Mouse (Mus musculus) urinary bladder, postnatal 0 days (tissue): ENCODE results near the gene Kansl2. TPM values are rescaled to one million over a fixed set of nuclear protein-coding genes. Genes with fewer than 3 reads are reported as not detected.

Source experiments
- microRNA-seq: library from miRNA; unstranded; fragments of <30 nt; microRNA quantifications from one replicate; pipeline ENCODE4, GENCODE M21; 2016
- polyA plus RNA-seq: library from polyadenylated mRNA; unstranded; fragments of >200 nt; fragmentation: Nextera tagmentation; extraction: Ambion mirVana; gene quantifications from 2 replicates; pipeline ENCODE4 v1.2.1, GENCODE M21; 2015

Kansl2 gene
- polyA plus RNA-seq: 47.3 and 47.6 TPM in 2 replicates

GRCm38 (mm10) chr15:98533881-98534627 lies at the start of gene Kansl2:
Gene Kansl2 (minus strand): TSS chr15:98534264.

DNA sequence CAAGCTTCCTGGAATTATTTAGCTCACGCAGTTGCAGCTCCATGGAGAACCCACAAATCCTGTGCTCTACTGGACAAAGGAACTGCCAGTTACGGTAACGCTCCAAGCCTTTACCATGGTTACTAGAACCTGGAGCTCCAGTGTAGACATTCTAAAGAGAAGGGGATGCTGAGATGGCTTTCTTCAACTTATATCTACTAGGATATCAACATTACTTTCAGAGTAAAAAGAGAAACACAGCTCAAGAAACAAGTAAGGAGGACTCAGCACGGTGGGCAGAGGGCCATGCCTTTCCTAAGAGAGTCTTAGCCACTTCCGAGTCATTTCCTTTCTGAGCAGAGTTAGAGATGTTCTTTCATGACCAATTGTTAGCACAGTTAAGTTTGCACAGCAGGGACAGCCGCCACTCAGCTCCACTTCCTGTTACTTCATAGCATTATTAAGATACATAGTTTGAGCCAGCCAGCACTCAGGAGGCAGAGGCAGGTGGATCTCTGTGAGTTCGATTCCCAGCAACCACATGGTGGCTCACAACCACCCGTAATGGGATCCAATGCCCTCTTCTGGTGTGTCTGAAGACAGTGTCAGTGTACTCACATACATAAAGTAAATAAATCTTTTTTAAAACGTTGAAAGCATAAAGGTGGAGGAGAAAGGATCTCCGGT lies 36.9 kb upstream of the Kansl2 start, which contains the start of the genes Ccnt1 and 4930415O20Rik:
Gene Ccnt1, minus strand, starts transcription at position 51 of the 666 bp plus-strand sequence.
Gene 4930415O20Rik, plus strand, starts transcription at position 132 of the 666 bp plus-strand sequence.

DNA sequence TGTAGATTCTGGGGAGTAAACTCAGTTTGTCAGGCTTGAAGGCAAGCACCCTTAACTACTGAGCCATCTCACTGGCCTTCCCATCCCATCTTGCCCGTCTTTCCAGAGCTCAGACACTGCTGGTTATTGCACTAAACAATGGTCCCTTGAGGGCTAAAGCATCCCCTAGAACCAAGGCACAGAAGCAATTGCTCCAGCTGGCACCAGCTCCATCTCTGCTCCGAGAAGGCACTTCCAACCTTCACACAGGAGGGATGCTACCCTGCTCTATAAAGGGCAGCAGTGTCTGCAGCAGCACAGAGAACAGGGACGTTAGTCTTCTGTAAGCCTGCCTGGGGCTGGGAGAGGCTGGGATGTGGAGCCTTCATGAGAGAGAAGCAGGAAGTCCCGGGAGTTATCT lies 42.0 kb downstream of the Kansl2 start, which contains the start of gene Olfr279:
Gene Olfr279, plus strand, starts transcription at position 301 of the 400 bp plus-strand sequence.

GRCm38 (mm10) chr15:98482701-98483100 lies 51.4 kb downstream of the Kansl2 start, which contains the start of gene Lalba:
Gene Lalba (minus strand): TSS chr15:98482721.

GRCm38 (mm10) chr15:98469596-98469995 lies 64.5 kb downstream of the Kansl2 start, which contains the start of gene OR5BS1P:
Gene OR5BS1P (plus strand): TSS chr15:98469896.

Small RNA genes lying within 50 kb of the gene (microRNA-seq; reads per million reads assigned to microRNA genes)
- not detected for gene Mir1291

Other genes starting within 250 kb of the Kansl2 start
- gene Zfp641, start 238.1 kb downstream of the Kansl2 start, polyA plus RNA-seq: 1.3 and 1.5 TPM in 2 replicates
- gene Olfr285, start 216.9 kb downstream of the Kansl2 start, polyA plus RNA-seq: not detected in 2 replicates
- not detected in 2 replicates for gene Olfr284, start 193.3 kb downstream of the Kansl2 start, polyA plus RNA-seq
- gene Olfr283, start 153.3 kb downstream of the Kansl2 start, polyA plus RNA-seq: not detected in 2 replicates
- not detected in 2 replicates for gene Olfr282, start 103.0 kb downstream of the Kansl2 start, polyA plus RNA-seq
- gene Olfr281, start 81.7 kb downstream of the Kansl2 start, polyA plus RNA-seq: not detected in 2 replicates
- not detected in 2 replicates for gene OR5BS1P, start 64.4 kb downstream of the Kansl2 start, polyA plus RNA-seq
- gene Lalba, start 51.5 kb downstream of the Kansl2 start, polyA plus RNA-seq: not detected in 2 replicates
- not detected in 2 replicates for gene Olfr279, start 41.9 kb downstream of the Kansl2 start, polyA plus RNA-seq
- 26.1 and 27.2 TPM in 2 replicates for gene Ccnt1, start 36.7 kb upstream of the Kansl2 start, polyA plus RNA-seq
- not detected in 2 replicates for gene 4930415O20Rik, start 36.7 kb upstream of the Kansl2 start, polyA plus RNA-seq
- gene Adcy6, start 75.8 kb upstream of the Kansl2 start, polyA plus RNA-seq: 5.0 and 5.8 TPM in 2 replicates
- gene Cacnb3, start 96.6 kb upstream of the Kansl2 start, polyA plus RNA-seq: 17.3 and 20.5 TPM in 2 replicates
- 11.6 and 12.9 TPM in 2 replicates for gene Ddx23, start 128.6 kb upstream of the Kansl2 start, polyA plus RNA-seq
- gene Rnd1, start 143.2 kb upstream of the Kansl2 start, polyA plus RNA-seq: 0.63 and 1.3 TPM in 2 replicates
- 4.9 and 5.3 TPM in 2 replicates for gene Ccdc65, start 173.9 kb upstream of the Kansl2 start, polyA plus RNA-seq
- gene Fkbp11, start 193.9 kb upstream of the Kansl2 start, polyA plus RNA-seq: 39.2 and 42.9 TPM in 2 replicates
- gene Arf3, start 228.9 kb upstream of the Kansl2 start, polyA plus RNA-seq: 24.2 and 25.3 TPM in 2 replicates
- 0.58 and 1.1 TPM in 2 replicates for gene Wnt10b, start 243.9 kb upstream of the Kansl2 start, polyA plus RNA-seq